Mouse (Mus musculus) C2C12 (cell line): ENCODE measurements around the gene Micu1. TPM values are rescaled to one million over a fixed set of nuclear protein-coding genes. Genes with fewer than 3 reads are reported as not detected.

Experiments
- H3K27me3 ChIP-seq: one replicate; pipeline ENCODE4 v1.6.1; 2011; ENCODE audit not compliant: control insufficient read depth, insufficient read depth, insufficient read length
- H3K36me3 ChIP-seq: one replicate; pipeline ENCODE4 v1.6.1; 2011; ENCODE audit not compliant: control insufficient read depth, insufficient read depth
- H3K4me3 ChIP-seq: one replicate; pipeline ENCODE4 v1.5.1; 2011; ENCODE audit warnings: mild to moderate bottlenecking, control low read depth; ENCODE audit not compliant: poor library complexity, insufficient read depth, severe bottlenecking
- H3K79me2 ChIP-seq: one replicate; pipeline ENCODE4 v1.6.1; 2011; ENCODE audit not compliant: control insufficient read depth, insufficient read depth
- H3K79me3 ChIP-seq: one replicate; pipeline ENCODE4 v1.6.1; 2011; ENCODE audit warnings: low read depth, control low read depth
- H3ac ChIP-seq: one replicate; pipeline ENCODE3; 2011; ENCODE audit warnings: low read depth; ENCODE audit not compliant: control insufficient read depth, insufficient read length
- CEBPB ChIP-seq: IDR thresholded peaks from one replicate; pipeline ENCODE4 v1.6.1; 2011; ENCODE audit warnings: low read depth, mild to moderate bottlenecking, control low read depth, moderate library complexity
- CTCF ChIP-seq: IDR thresholded peaks from one replicate; pipeline ENCODE4 v1.5.1; 2011; ENCODE audit not compliant: control insufficient read depth, insufficient read depth, insufficient read length
- FOSL1 ChIP-seq: IDR thresholded peaks from one replicate; pipeline ENCODE4 v1.8.0; 2011; ENCODE audit warnings: mild to moderate bottlenecking, low read length; ENCODE audit not compliant: poor library complexity, insufficient read depth, severe bottlenecking
- MAX ChIP-seq: IDR thresholded peaks from one replicate; pipeline ENCODE4 v1.6.1; 2011; ENCODE audit warnings: mild to moderate bottlenecking, control low read depth
- MYOD1 ChIP-seq: IDR thresholded peaks from one replicate; pipeline ENCODE4 v1.6.1; 2011; ENCODE audit warnings: low read depth; ENCODE audit not compliant: control insufficient read depth, insufficient read length
- MYOG ChIP-seq: IDR thresholded peaks from one replicate; pipeline ENCODE4 v1.6.1; 2011; ENCODE audit not compliant: control insufficient read depth, insufficient read length; ENCODE audit errors: extremely low read depth
- USF1 ChIP-seq: IDR thresholded peaks from one replicate; pipeline ENCODE4 v1.6.1; 2011; ENCODE audit warnings: low read depth, mild to moderate bottlenecking, control low read depth, moderate library complexity
- polyA plus RNA-seq: library from polyadenylated mRNA; unstranded; fragments of >200 nt; fragmentation: generic; extraction: Trizol; gene quantifications from one replicate; pipeline ENCODE4 v1.2.1, GENCODE M21; 2012; ENCODE audit warnings: missing spikeins

The Micu1 gene
- polyA plus RNA-seq, 1 experiment, result 90.2 TPM

- H3K36me3 ChIP-seq, result peaks cover 18% of the 10 kb centered on the region
- H3K4me3 ChIP-seq, result no peak overlapping the region
- no peak overlapping the region for H3ac ChIP-seq
- TF ChIP-seq USF1 (no peak), MYOG (no peak), CTCF (no peak), MYOD1 (no peak), FOSL1 (no peak), CEBPB (no peak)
- no peaks in the 10 kb centered on the region for H3K79me3 ChIP-seq
- H3K27me3 ChIP-seq, result no peaks in the 10 kb centered on the region
- H3K79me2 ChIP-seq, result no peaks in the 10 kb centered on the region
Observed at GRCm38 (mm10) chr10:59790291-59790929, 88.1 kb downstream of the Micu1 start.

- no peaks in the 10 kb centered on the region for H3K79me2 ChIP-seq
- TF ChIP-seq USF1, result no peak
- no peak for TF ChIP-seq MYOG
- TF ChIP-seq CEBPB, result no peak
- TF ChIP-seq CTCF, result no peak
- no peak for TF ChIP-seq MAX
- TF ChIP-seq MYOD1, result no peak
- TF ChIP-seq FOSL1, result no peak
- H3K4me3 ChIP-seq, result no peak overlapping the region
- H3ac ChIP-seq, result no peak overlapping the region
- peaks cover 18% of the 10 kb centered on the region for H3K36me3 ChIP-seq
- H3K27me3 ChIP-seq, result no peaks in the 10 kb centered on the region
- no peaks in the 10 kb centered on the region for H3K79me3 ChIP-seq
Observed at GRCm38 (mm10) chr10:59791896-59792295, 89.6 kb downstream of the Micu1 start.

GRCm38 (mm10) chr10:59792575-59793176 is 90.4 kb downstream of the Micu1 start:
- Histone ChIP-seq H3K27me3 (no peaks in the 10 kb centered on the region), H3K79me3 (no peaks in the 10 kb centered on the region), H3K36me3 (peaks cover 18% of the 10 kb centered on the region), H3K79me2 (no peaks in the 10 kb centered on the region), H3ac (no peak overlapping the region), H3K4me3 (no peak overlapping the region)
- TF ChIP-seq MAX, result no peak
- no peak for TF ChIP-seq MYOD1
- no peak for TF ChIP-seq USF1
- TF ChIP-seq CTCF, result no peak
- no peak for TF ChIP-seq MYOG
- TF ChIP-seq FOSL1, result no peak
- no peak for TF ChIP-seq CEBPB

GRCm38 (mm10) chr10:59793454-59793853 is 91.2 kb downstream of the Micu1 start:
- H3K4me3 ChIP-seq, result no peak overlapping the region
- H3K79me2 ChIP-seq, result no peaks in the 10 kb centered on the region
- H3ac ChIP-seq, result no peak overlapping the region
- TF ChIP-seq MYOG, result no peak
- TF ChIP-seq MAX, result no peak
- TF ChIP-seq FOSL1, result no peak
- TF ChIP-seq CTCF, result no peak
- no peak for TF ChIP-seq MYOD1
- no peak for TF ChIP-seq USF1
- no peak for TF ChIP-seq CEBPB
- H3K36me3 ChIP-seq, result peaks cover 17% of the 10 kb centered on the region
- H3K79me3 ChIP-seq, result no peaks in the 10 kb centered on the region
- H3K27me3 ChIP-seq, result no peaks in the 10 kb centered on the region

- H3K36me3 ChIP-seq, result peaks cover 12% of the 10 kb centered on the region
- H3K27me3 ChIP-seq, result no peaks in the 10 kb centered on the region
- H3K4me3 ChIP-seq, result no peak overlapping the region
- TF ChIP-seq CEBPB, result no peak
- TF ChIP-seq USF1, result no peak
- TF ChIP-seq MYOG, result no peak
- no peak for TF ChIP-seq FOSL1
- no peak for TF ChIP-seq MYOD1
- no peak for TF ChIP-seq CTCF
- no peak for TF ChIP-seq MAX
- H3K79me2 ChIP-seq, result no peaks in the 10 kb centered on the region
- no peaks in the 10 kb centered on the region for H3K79me3 ChIP-seq
- no peak overlapping the region for H3ac ChIP-seq
Observed at GRCm38 (mm10) chr10:59795085-59795484, 92.8 kb downstream of the Micu1 start.

- Histone ChIP-seq H3K27me3 (no peaks in the 10 kb centered on the region), H3K79me2 (no peaks in the 10 kb centered on the region), H3K36me3 (peaks cover 7% of the 10 kb centered on the region), H3ac (no peak overlapping the region), H3K4me3 (no peak overlapping the region), H3K79me3 (no peaks in the 10 kb centered on the region)
- TF ChIP-seq CTCF, result no peak
Observed at GRCm38 (mm10) chr10:59795902-59796301, 93.6 kb downstream of the Micu1 start.
